Mouse (Mus musculus): ENCODE results near the gene Mrnip. TPM values are rescaled to one million over a fixed set of nuclear protein-coding genes. Genes with fewer than 3 reads are reported as not detected.
A peak's percentile ranks its signal among the peaks of the same experiment; 100 is the strongest.

Gene Mrnip
- total RNA-seq, 2 experiments from 2014 or later, result 18.5 to 20.6 TPM

GRCm38 (mm10) chr11:50216724-50217366 lies 42.6 kb downstream of the Mrnip start:
- peak in 1 of 2 experiments; percentile 11 for DNase-seq (ENCODE audit: extremely low spot score in 1 of 2, low spot score in 2 of 2)
- intact Hi-C loops (cut with DNase I), result no loop called here

- intact Hi-C loops (cut with DNase I), result no loop called here
- DNase-seq (ENCODE audit: extremely low spot score in 1 of 2, low spot score in 2 of 2), result peak in 1 of 2 experiments; percentile 82
These were observed 43.6 kb downstream of the Mrnip start for GRCm38 (mm10) chr11:50217811-50218210.

GRCm38 (mm10) chr11:50219833-50220232 lies 45.6 kb downstream of the Mrnip start:
- DNase-seq (ENCODE audit: extremely low spot score in 1 of 2, low spot score in 2 of 2), result peak in 1 of 2 experiments; percentile 10
- intact Hi-C loops (cut with DNase I), result no loop called here

GRCm38 (mm10) chr11:50222559-50223276 lies 48.5 kb downstream of the Mrnip start:
- intact Hi-C loops (cut with DNase I), result no loop called here
- no peak for DNase-seq (ENCODE audit: extremely low spot score in 1 of 2, low spot score in 2 of 2)

DNA sequence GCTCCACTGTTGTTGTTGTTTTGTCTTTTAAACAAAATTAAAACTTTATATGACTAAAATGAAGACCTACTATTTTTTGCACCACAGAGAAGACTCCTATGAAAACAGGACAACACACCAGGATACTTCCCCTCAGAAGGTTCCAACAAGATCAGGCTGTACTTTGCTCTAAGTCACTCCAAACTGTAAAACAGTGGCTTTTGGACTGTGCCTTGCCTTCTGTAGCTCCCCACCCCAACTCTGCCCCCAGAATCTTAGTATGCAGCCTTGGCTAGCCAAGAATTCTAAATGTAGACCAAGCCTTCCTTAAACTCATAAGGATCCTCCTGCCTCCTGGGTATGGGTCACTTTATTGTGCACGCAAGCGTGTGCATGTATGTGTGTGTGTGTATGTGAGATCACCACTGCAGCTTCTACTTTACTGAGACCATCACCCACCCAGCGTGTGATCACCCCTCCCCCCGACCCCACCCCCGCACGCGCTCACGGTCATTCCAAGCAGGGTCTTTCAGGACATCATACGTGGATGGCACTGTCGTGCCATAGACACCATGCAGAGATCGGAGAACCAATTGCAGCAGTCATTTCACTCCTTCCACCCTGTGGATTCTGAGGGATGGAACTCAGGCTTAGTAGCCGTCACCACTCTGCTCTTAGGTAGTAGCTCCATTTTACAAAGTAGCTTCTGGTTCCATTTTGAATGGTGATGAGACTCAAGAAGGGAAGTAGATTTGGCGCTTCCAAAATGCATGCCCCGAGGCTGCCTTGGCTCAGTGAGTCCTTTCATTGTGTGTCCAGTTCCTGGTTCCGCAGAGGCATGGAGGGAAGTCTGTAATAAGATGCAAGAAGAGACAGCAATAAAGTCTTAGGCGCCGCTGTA lies 49.8 kb downstream of the Mrnip start:
- intact Hi-C loops (cut with DNase I), result no loop called here

DNA sequence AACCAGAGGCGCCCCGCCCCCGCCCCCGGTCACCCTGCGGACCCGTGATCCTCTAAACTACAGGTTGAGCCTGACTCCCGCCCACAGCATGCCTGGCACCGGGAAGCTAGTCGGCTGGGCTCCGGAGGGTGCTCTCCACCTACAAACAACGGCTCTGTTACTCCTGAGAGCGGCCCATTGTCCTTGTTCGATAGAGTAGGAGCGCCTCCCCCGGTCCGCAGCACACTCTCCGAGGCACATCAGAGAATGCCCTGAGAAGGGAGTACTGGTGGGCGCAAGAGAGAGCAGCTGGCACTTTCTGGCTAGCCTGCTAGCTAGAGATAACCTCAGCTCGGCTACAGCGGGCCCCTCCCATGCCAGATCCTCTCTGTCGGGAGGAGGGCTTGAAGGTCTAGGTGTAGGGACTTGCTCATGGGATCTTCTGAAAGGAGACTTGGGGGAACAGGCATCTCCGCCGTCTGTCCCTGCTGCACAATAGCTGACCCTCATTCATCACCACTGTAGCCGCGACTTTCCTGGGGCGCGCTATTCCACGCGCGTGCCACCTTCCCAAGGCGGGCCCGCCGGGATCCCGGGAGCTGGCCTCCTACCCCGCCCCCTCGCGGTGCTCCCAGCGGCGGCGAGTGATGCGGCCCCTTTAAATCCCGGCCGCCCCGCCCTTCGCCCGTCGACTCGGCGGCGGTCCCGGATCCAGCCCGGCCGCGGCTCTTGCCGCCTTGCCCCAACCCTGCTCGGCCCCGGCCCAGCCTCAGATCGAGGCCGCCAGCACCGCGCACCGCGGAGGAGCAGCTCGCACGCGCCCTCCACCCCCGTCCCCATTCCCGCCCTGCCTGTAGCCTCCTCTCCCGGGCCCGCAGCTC lies 50.7 kb downstream of the Mrnip start:
- peak; percentile 69 to 92 for DNase-seq (ENCODE audit: extremely low spot score in 1 of 2, low spot score in 2 of 2)
- intact Hi-C loops (cut with DNase I), result no loop called here

More for the DNA sequence above, 49.8 kb downstream of the Mrnip start:
- peak in 1 of 2 experiments; percentile 21 for DNase-seq (ENCODE audit: extremely low spot score in 1 of 2, low spot score in 2 of 2)

- DNase-seq (ENCODE audit: extremely low spot score in 1 of 2, low spot score in 2 of 2), result peak in 1 of 2 experiments; percentile 65
- intact Hi-C loops (cut with DNase I), result no loop called here
These were observed 51.6 kb downstream of the Mrnip start for GRCm38 (mm10) chr11:50225611-50226378.

- peak in 1 of 2 experiments; percentile 18 for DNase-seq (ENCODE audit: extremely low spot score in 1 of 2, low spot score in 2 of 2)
- intact Hi-C loops (cut with DNase I), result no loop called here
These were observed 52.2 kb downstream of the Mrnip start for GRCm38 (mm10) chr11:50226406-50226805.

DNA sequence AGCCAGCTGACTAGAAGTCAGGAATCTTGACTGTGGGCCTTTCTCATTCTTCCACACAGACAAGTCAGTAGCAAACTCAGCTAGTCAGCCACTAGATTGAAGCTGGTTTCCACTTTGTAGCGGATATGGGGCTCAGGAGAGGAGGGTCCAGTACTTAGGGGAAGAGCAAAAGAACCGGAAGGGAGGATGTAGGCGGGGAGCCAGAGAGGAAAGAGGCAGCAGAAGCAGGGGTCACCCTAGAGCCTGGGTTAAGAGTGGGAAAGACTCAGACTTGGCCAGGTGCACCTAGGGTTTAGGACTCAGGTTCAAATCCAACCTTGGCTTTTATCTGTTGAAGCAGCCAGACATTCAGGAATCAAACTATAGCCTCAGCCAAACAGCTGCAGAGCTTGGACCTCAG lies 53.0 kb downstream of the Mrnip start:
- intact Hi-C loops (cut with DNase I), result no loop called here
- DNase-seq (ENCODE audit: extremely low spot score in 1 of 2, low spot score in 2 of 2), result peak in 1 of 2 experiments; percentile 43

- no peak for DNase-seq (ENCODE audit: extremely low spot score in 1 of 2, low spot score in 2 of 2)
- intact Hi-C loops (cut with DNase I), result no loop called here
These were observed 53.5 kb downstream of the Mrnip start for GRCm38 (mm10) chr11:50227736-50228135.

DNA sequence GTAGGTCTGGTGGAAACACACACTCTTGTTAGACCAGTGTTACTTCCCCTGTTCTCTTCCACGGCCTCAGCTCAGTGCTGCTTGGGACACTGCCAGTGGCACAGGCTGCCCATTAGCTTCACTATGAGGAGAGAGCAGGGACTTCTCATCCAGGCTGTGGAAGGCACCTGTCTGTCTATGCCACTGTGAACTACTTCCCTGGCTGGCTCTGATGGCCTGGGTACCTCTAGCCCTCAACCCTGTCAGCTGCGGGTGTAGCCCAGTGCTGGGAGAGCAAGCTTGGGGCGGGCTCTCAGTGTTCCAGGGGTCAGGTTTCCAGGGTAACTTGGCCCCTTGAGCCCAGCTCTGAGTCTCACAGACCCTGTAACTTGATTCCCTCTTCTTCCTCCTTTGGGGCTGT lies 54.5 kb downstream of the Mrnip start:
- intact Hi-C loops (cut with DNase I), result no loop called here
- DNase-seq (ENCODE audit: extremely low spot score in 1 of 2, low spot score in 2 of 2), result no peak

DNA sequence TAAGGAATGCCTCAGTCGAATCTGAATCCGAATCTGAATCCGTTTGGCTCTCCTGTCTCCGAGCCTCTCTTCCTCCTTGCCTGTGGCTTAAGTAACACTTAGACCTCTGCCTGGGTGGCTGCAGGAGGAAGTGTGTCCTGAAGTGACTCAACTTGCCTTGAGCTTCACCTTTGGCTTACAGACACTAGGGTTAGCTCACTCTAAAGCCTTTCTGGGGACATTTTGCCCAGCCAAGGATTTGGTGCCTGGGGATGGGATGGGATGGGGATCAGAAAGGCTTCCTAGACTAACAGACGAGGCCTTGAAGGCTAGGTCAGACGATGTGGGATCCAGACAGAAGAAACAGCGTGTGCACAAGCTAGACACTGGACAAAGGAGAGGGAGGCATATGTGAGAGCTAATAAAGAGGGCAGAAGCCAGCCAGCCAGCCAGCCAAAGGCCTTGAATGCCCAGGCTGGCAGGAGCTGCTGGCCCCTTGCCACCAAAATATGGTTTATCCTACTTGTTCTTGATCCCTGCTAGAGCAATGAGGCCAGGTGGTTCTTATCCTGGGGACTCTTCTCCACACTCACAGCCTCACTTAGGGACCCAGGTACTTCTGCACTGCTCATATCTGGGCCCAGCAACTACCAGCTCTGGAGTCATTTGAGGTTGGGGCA lies 55.1 kb downstream of the Mrnip start:
- intact Hi-C loops (cut with DNase I), result no loop called here
- no peak for DNase-seq (ENCODE audit: extremely low spot score in 1 of 2, low spot score in 2 of 2)

GRCm38 (mm10) chr11:50230481-50231304 lies 56.4 kb downstream of the Mrnip start:
- peak in 1 of 2 experiments; percentile 46 for DNase-seq (ENCODE audit: extremely low spot score in 1 of 2, low spot score in 2 of 2)
- intact Hi-C loops (cut with DNase I), result loop anchor here (5.0 kb wide), 1 partner anchor 62 kb away; the partner anchor contains the start of gene Maml1

DNA sequence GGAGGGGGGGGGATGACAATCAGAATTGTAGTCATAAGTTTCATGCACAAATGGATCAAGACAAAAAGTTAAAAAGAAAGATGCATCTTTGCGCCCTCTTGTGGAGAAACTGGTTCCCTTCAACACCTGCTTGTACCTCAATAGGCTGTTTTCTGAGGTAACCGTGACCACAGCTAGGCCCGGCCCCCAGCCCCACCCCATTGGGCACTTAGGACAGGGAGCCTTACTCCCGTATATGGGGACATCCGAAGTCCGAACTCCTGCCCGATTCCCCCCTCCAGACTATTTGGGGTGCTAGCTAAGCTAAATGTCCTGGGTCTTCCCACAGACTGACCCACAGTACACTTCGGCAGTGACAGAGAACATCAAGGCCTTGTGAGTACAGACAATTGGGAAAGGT lies 57.2 kb downstream of the Mrnip start:
- intact Hi-C loops (cut with DNase I), result loop anchor here (5.0 kb wide), 1 partner anchor 61 kb away; the partner anchor contains the start of gene Maml1
- DNase-seq (ENCODE audit: extremely low spot score in 1 of 2, low spot score in 2 of 2), result peak in 1 of 2 experiments; percentile 61

DNA sequence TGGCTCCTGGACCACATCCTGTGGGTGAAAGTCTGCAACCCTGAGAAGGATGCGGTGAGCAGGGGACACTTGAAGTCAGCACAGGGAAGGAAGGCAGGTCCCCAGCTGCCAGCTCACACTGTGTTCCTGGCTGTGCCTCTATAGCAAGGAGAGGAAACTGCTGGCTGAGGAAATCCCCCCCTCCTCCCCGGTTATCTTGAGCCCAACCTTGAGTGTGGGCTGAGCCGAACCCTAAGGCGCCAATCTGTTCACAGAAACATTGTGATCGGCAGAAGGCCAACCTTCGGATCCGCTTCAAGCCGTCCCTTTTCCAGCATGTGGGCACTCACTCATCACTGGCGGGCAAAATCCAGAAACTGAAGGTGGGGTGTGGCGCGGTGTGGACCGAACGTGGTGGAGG lies 58.8 kb downstream of the Mrnip start:
- DNase-seq (ENCODE audit: extremely low spot score in 1 of 2, low spot score in 2 of 2), result no peak
- intact Hi-C loops (cut with DNase I), result loop anchor here (5.0 kb wide), 1 partner anchor 59 kb away; the partner anchor contains the start of gene Maml1

DNA sequence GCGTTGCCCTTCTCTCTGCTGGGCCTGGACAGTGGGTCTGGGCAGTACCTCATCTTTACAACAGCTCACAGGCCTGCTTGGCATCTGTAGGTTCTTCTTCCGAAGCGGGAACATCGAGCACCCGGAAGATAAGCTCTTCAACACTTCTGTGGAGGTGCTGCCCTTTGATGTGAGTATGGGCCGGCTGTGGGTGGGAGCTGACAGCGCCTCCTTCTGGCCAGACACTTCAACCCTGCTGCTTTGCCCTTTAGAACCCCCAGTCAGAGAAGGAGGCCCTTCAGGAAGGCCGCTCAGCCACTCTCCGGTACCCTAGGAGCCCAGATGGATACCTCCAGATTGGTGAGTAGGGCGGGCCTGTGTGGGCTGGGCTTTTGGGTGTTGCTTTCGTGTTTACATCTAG lies 59.7 kb downstream of the Mrnip start:
- DNase-seq (ENCODE audit: extremely low spot score in 1 of 2, low spot score in 2 of 2), result no peak
- intact Hi-C loops (cut with DNase I), result loop anchor here (5.0 kb wide), 1 partner anchor 58 kb away; the partner anchor contains the start of gene Maml1
